Mouse (Mus musculus) embryonic fibroblast, embryonic 13.5 days (primary cell): Measurements from ENCODE around the gene Rad51b.

Experiments
- CTCF ChIP-seq: IDR thresholded peaks from 2 replicates; pipeline ENCODE4 v1.5.1; 2011; ENCODE audit warnings: mild to moderate bottlenecking, control low read depth, low read length, moderate library complexity, borderline replicate concordance; ENCODE audit not compliant: insufficient read depth
- POLR2A ChIP-seq: IDR thresholded peaks from 2 replicates; pipeline ENCODE4 v1.6.1; 2011; ENCODE audit warnings: low read depth, mild to moderate bottlenecking, control low read depth, low read length, moderate library complexity

DNA sequence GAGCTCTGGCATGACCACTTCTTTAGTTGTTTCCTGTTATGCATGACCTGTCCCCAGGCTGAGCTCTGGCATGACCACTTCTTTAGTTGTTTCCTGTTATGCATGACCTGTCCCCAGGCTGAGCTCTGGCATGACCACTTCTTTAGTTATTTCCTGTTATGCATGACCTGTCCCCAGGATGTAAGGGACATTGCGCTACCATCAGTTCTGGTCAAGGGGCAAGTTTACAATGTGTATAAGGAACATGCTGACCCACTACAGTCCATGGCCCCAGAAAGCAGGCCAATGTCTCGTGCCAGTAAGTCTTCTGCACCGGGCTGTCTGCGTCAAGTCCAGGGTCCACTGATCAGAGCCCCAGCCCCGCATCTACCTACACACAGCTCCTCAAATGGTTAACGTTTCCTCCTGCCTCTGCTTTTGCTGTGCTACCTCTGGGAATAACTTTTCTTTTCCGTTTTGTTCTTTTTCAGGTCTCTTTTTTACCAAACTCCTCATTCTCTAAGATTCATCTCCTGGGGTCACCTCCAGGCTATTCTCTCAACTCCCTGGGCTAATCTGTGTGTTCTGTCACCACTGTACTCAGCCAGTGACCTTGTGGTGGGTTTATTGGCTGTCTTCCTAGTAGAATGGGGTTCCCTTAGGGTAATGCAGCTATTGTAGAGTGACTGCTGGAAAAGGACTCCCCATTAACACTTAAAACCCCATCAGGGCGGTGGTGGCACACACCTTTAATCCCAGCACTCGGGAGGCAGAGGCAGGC, 43.6 kb upstream of the Rad51b start:
- TF ChIP-seq CTCF = no peak
- TF ChIP-seq POLR2A = no peak
